Mouse (Mus musculus) midbrain, embryonic 15.5 days (tissue): Measurements from ENCODE around the gene Dnmt3b. TPM values are rescaled to one million over a fixed set of nuclear protein-coding genes. Genes with fewer than 3 reads are reported as not detected.

Source experiments
- ATAC-seq: fragments of 200-750 bp; cut with Nextera tagmentation; replicated peaks from 2 replicates; pipeline ENCODE4 v1.8.0; 2017; ENCODE audit warnings: moderate TSS enrichment
- H3K27ac ChIP-seq: fragments of 300-500 bp; sonication (generic); 2 replicates; pipeline ENCODE4 v1.5.1; 2015; ENCODE audit warnings: mild to moderate bottlenecking, inconsistent platforms
- H3K27me3 ChIP-seq: fragments of 300-500 bp; sonication (generic); replicated peaks from 2 replicates; pipeline ENCODE4 v1.6.1; 2015; ENCODE audit warnings: inconsistent platforms
- H3K36me3 ChIP-seq: fragments of 300-500 bp; sonication (generic); replicated peaks from 2 replicates; pipeline ENCODE4 v1.6.1; 2015; ENCODE audit warnings: inconsistent platforms
- H3K4me1 ChIP-seq: fragments of 300-500 bp; sonication (generic); 2 replicates; pipeline ENCODE4 v1.6.1; 2015; ENCODE audit warnings: inconsistent platforms
- H3K4me2 ChIP-seq: fragments of 300-500 bp; sonication (generic); 2 replicates; pipeline ENCODE4 v1.6.1; 2015; ENCODE audit warnings: inconsistent platforms, mild to moderate bottlenecking, moderate library complexity
- H3K4me3 ChIP-seq: fragments of 300-500 bp; sonication (generic); 2 replicates; pipeline ENCODE4 v1.5.1; 2015; ENCODE audit warnings: mild to moderate bottlenecking, inconsistent platforms
- H3K9ac ChIP-seq: fragments of 300-500 bp; sonication (generic); 2 replicates; pipeline ENCODE4 v1.6.1; 2015; ENCODE audit warnings: mild to moderate bottlenecking, inconsistent platforms
- H3K9me3 ChIP-seq: fragments of 300-500 bp; sonication (generic); 2 replicates; pipeline ENCODE4 v1.6.1; 2016; ENCODE audit warnings: inconsistent platforms
- WGBS: fragments of 180-500 bp; shearing (Covaris S2); methylation state at CpG from one replicate; pipeline ENCODE4 v1.1.7; 2015; ENCODE audit warnings: mixed read lengths; 5-methylcytosine and 5-hydroxymethylcytosine counted together
- polyA plus RNA-seq: library from polyadenylated mRNA; unstranded; fragments of >200 nt; fragmentation: Nextera tagmentation; extraction: Ambion mirVana; gene quantifications from 2 replicates; pipeline ENCODE4 v1.2.1, GENCODE M21; 2015

Gene Dnmt3b
- polyA plus RNA-seq, 1 experiment from 2014 or later = 4.4 TPM

DNA sequence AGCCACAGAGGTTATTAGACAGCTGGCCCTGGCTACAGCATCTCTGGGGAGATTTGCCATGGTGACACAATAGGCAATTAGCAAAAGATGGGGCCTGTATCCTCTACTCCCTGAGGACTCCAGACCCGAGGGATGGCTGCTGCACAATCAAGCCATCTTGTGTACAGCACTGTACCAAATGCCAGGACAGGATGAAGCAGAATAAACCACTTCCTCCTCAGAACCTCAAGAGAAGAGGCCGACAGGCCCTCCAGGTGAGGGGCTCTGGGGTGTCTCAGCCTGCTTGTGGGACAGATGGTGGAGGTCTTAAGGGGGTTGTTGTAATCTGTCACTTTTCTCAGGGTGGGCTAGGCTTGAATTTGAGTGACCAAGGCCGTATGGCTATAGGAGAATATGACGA is 84.8 kb downstream of the Dnmt3b start:
- no peak overlapping the region for H3K4me2 ChIP-seq
- 81% methylated on average over 4 of the region's 4 CpGs for WGBS

More for the DNA sequence above, 84.8 kb downstream of the Dnmt3b start:
- Histone ChIP-seq H3K9me3 (no peaks in the 10 kb centered on the region), H3K9ac (no peak overlapping the region), H3K27ac (no peak overlapping the region), H3K4me3 (no peak overlapping the region), H3K27me3 (no peaks in the 10 kb centered on the region), H3K36me3 (no peaks in the 10 kb centered on the region), H3K4me1 (no peaks in the 10 kb centered on the region)
- no peak for ATAC-seq

Other genes starting within 250 kb of the Dnmt3b start
- gene 4930404H24Rik, start 156.7 kb upstream of the Dnmt3b start, polyA plus RNA-seq = not detected in 2 replicates
- gene Nol4l, start 119.5 kb upstream of the Dnmt3b start, polyA plus RNA-seq = 50.8 and 54.6 TPM in 2 replicates
- gene Commd7, start 16.7 kb upstream of the Dnmt3b start, polyA plus RNA-seq = 94.9 and 98.5 TPM in 2 replicates
- 0.13 TPM in 1 of 2 replicates, not detected in the other for gene Dnmt3c, start 47.2 kb downstream of the Dnmt3b start, polyA plus RNA-seq
- gene Mapre1, start 91.8 kb downstream of the Dnmt3b start, polyA plus RNA-seq = 333 and 370 TPM in 2 replicates
- 0.04 TPM in 2 replicates for gene Efcab8, start 130.5 kb downstream of the Dnmt3b start, polyA plus RNA-seq
- gene Sun5, start 221.6 kb downstream of the Dnmt3b start, polyA plus RNA-seq = not detected in 2 replicates
- gene Bpifb2, start 225.6 kb downstream of the Dnmt3b start, polyA plus RNA-seq = not detected in 2 replicates